Mouse (Mus musculus): ENCODE measurements around the gene Kcnh3.

The Kcnh3 gene

DNA sequence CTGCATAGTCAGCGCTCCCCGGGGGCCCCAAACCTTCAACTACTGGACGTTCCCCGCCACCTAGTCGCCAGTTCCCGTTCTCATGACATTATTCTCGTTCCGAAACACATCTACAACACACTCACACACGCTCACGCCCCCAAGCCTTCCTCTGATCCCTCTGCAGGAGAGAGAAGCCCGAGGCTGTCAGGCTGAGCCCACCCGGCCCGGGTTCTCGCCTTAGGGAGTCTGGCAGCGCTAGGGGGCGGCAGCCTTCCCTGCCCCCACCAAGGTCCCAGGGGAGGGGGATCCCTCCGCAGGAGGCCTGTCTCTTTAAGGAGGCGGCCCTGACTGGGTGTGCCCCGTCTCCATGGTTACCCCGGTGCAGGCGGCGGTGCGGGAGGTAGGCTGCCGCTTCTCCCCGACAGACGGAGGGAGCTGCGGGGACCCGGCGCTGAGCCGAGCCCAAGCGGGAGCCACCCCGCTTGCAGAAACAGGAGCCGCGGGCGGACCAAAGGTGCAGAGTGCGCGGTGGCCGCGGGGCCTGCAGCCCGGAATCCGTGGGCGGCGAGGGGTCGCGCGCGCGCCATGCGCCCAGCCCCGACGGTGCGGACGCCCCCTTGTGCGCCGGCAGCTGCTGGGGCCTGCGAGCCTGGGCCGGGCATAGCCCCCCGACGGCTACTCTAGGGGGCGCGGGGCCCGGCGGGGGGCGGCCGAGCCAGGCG lies at the start of gene Kcnh3:
Gene Kcnh3, plus strand, starts transcription at position 654 of the 704 bp plus-strand sequence.
- DNase-seq (ENCODE audit: low read depth, low spot score) = no peak

DNA sequence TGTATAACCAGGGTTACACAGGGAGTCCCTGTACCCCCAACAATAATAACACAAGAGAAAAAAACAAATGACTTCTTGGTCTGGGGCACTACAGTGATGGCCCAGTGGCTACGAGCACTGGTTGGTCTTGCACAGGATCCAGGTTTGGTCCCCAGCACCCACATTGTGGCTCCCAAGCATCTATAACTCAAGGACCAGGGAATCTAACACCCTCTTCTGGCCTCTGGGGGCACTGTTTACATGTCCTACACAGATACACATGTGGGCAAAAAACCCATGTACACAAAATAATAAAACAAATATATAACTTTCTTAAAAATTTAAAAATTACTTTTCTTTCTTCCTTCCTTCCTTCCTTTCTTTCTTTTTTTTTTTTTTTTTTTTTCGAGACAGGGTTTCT lies 45.0 kb upstream of the Kcnh3 start:
- no peak for DNase-seq (ENCODE audit: low read depth, low spot score)

DNA sequence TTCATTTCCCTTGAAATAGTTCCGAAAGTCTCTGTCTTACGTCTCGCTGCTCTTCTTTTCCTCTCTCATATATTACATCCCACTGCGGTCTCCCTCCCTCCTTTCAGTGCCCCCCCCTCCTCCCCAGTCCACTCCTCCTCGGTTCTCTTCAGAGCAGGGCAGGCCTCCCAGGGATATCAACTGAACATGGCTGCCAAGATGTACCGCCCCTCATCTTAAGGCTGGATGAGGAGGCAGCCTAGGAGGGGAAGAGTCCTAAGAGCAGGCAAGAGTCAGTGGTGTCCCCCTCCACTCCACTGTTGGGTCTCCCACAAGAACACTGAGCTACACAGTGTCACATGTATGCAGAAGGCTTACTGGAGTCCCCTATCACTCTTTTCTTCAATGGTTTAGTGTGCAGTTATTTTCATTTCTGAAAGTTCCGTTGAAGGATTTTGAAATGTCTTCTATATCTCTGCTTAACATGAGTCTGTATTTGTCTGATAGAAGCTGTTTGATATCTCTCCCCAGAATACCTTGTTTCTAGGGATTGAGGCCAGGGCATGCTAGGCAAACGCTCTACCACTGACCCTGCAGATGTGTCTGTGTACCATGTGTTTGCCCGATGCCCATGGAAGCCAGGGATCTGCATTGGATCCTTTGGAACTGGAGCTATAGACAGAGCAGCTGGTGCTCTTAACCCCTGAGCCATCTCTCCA lies 40.3 kb upstream of the Kcnh3 start:
- DNase-seq (ENCODE audit: low read depth, low spot score) = no peak

DNA sequence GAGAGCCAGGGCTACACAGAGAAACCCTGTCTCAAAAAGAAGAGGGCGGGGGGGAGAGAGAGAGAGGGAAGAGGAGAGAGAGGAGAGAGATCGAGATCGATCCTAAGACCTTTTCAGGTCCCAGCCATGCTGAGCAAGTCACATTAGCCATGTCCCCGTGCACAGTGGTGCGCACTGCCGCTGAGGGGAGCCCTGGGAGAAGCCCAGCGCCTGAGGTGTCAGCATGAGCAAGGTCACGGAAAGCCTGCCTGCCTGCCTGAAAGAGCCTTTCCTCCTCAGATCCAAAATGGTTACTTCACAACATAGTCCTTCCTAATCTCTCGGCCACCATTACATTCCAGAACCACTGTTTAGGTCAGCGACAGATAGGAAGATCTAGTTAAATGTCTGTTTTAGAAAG lies 30.3 kb upstream of the Kcnh3 start:
- DNase-seq (ENCODE audit: low read depth, low spot score) = no peak

DNA sequence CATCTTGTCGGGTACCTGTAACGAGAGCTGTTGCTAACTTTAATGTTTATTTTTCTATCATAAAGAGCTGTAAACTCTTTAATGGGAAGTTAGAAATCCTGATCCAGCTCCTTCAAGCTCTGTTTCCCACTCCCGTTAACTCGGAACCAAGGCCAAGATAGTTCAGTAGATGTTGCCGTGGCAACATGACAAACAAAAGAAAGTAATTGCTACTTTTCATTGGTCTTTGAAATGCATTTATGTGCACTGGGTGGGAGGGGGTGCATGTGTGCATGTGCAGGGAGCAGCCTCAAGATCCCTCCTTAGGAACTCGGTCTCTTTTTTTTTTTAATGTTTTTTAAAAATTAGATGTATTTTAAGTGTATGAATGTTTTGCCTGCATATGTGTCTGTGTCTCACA lies 29.6 kb upstream of the Kcnh3 start:
- no peak for DNase-seq (ENCODE audit: low read depth, low spot score)

DNA sequence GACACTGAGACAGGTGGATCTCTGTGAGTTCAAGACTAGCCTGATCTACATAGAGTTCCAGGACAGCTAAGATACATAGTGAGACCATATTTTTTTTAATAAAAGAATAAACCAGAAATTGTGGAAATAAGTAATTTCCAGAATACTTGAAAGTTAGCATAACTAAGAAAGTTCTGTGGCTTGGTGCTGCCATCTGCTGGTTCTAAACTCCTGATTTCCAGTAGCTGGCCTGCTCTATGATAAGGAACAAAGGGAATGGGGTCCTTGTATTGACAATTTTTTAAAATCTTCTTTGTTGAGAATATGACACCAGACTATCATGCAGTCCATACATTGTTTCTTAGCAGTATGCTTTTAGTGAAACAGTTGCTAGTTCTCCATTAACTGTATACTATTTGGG lies 25.9 kb upstream of the Kcnh3 start:
- no peak for DNase-seq (ENCODE audit: low read depth, low spot score)

DNA sequence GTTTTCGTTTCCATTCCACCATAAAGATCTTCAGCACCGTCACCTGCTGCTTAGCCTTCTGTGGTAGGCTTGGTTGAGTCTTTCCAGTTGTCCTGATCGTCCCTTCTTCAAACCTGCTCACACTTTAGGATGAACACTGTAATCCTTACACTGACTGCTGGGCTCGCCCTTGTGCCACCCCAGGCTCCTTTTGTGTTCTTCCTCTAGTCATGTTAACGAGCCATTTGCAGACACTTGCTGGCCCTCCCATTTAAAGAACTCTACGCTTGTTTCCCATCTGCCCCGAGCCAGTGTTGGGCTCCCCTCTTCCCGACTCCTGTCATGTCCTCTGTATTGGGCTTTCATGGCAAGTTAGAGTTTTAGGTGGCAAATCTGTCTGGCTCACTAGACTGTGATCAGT lies 18.7 kb upstream of the Kcnh3 start:
- no peak for DNase-seq (ENCODE audit: low read depth, low spot score)

DNA sequence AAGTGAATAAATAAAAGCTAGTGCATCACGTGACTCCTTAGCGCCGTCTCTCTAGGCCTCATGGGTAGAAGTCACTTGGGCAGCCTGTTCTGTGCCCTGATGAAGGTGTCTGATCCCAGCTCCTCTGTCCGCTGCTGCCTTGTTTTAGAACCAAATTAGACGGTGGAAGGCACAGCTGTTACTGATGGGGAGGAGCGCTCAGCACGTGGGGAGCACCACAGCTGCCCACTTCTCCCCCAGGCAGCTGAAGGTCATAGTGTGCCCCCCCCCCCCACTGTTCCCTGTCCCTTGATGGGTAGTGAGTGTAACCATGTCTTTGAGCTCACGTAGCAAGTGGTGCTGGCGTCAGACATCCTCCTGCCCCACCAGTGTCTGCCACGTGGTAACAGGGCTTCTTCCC lies 11.5 kb upstream of the Kcnh3 start:
- no peak for DNase-seq (ENCODE audit: low read depth, low spot score)

DNA sequence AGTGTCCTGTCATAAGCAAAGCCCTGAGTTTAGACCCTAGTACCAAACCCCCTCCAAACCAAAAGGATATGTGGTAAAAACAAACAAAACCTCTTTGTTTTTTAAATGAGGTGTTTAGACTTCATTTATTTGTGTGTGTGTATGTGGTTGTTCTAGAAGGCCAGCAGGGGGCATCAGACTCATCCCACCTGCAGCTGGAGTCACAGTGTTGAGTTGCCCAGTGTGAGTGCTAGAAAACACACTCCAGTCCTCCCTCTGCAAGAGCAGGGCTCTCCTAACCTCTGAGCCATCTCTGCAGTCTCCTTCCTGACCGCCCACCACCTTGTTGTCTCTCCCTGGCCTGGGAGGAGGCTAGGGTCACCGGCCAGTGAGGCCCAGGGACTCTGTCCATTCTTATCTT lies 9.7 kb upstream of the Kcnh3 start:
- DNase-seq (ENCODE audit: low read depth, low spot score) = no peak

DNA sequence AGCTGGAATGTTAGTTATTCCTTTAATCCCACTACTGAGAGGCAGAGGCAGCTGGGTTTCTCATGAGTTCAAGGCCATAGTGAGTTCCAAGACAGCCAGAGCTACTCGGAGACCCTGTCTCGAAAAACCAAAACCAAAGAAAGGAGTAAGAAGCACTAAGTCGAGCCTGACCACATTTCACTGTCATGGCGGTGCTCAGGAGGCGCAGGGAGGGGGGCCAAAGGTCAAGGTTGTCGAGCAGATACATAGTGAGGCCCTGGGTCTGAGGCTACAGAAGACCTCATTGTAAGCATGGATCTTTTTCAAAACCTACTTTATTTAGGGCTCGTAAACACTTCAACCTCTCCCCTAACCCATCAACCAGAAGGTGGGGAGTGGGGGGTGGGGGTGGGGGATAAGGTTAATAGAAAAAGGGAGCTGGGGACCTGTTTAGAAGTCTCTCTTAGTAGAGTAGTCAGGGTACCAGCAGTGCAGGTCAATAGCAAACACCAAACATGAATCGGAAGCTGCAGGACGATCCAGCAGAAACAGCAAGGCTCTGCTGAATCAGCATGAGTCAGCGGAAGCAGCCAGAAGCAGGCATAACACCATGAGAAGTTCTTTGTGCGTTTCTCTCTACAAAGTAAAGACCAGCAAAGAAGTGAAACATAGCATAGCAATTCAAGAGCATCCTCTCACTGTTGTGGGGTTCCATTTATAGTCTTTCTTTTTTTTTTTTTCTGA lies 8.8 kb upstream of the Kcnh3 start:
- no peak for DNase-seq (ENCODE audit: low read depth, low spot score)

DNA sequence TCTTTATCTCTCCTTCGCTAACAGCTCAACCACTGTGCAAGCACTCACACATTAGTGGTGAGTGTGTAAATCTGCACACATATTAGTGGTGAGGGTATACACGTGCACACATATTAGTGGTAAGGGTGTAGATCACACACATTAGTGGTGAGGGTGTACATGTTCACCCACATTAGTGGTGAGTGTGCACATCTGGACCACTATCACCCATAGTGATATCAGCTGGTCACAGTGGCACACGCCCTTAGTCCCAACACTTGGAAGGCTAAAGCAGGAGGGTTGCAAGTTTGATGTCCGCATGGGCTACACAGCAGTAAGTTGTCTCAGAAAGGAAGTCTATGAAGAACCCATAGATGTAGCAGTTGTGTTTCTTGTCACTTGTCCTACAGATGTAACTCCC lies 7.0 kb upstream of the Kcnh3 start:
- DNase-seq (ENCODE audit: low read depth, low spot score) = no peak

DNA sequence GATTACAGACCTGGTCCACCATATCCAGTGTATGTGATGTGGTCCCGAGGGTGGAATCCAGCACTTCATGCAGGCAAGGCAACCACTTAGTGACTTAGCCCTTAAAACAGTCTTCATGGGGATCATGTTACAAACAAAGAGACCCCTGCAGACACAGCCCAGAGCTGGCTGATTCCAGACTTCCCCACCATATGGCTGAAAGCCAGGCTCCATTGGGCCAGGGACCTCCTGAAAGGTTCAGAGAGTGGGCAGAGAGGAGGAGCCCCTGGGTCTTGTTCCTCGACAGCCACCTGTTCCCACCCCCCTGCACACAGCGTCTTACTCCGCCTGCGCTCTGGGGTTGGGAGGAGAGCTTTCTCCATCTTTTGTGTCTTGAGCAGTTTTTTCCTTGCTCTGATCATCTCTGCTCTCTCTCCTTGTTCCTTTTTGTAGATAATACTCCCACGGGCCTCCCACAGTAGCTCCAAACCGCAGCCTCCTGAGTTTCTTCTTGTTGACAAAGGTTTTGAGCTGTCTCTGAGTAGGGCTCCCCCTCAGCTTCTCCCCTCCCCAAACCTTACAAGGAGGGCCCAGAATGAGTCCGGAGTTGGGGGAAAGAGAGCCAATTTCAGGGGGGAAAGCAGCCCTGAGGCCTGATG lies 3.2 kb upstream of the Kcnh3 start:
- no peak for DNase-seq (ENCODE audit: low read depth, low spot score)

DNA sequence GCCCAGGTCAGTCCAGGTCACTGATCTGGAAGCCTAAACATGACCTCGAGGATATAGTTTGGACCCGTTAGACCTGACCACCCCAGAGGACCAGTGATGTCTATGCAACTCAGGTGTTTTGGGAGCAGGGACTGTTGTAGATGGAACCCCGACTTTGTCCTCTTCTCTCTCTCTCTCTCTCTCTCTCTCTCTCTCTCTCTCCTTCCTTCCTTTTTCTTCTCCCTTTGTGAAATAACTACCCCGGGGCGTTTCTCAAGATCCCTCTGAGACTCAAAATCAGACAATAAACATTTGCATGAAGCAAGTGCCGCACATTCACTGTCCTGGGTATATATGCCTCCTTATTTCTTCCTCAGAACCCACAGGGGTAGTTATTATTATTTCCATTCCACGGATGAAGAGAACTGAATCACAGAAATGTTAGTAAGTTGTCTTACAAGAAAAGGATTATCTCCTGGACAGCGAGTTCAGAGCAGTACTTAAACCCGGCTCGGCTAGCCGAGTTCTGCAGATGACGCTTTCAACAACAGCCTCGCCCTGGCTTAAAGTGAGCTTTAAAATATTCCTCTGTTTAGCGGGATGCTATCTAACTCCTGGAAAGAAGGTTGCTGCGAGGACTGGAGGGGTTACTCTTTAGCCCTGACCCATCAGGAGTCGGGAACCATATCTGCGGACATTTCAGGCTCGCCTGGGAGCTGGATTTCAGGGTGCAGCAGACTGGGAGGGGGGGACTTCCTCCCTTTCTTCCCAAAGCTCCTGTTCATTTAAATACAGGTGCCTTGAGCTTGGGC lies 1.7 kb upstream of the Kcnh3 start:
- no peak for DNase-seq (ENCODE audit: low read depth, low spot score)

DNA sequence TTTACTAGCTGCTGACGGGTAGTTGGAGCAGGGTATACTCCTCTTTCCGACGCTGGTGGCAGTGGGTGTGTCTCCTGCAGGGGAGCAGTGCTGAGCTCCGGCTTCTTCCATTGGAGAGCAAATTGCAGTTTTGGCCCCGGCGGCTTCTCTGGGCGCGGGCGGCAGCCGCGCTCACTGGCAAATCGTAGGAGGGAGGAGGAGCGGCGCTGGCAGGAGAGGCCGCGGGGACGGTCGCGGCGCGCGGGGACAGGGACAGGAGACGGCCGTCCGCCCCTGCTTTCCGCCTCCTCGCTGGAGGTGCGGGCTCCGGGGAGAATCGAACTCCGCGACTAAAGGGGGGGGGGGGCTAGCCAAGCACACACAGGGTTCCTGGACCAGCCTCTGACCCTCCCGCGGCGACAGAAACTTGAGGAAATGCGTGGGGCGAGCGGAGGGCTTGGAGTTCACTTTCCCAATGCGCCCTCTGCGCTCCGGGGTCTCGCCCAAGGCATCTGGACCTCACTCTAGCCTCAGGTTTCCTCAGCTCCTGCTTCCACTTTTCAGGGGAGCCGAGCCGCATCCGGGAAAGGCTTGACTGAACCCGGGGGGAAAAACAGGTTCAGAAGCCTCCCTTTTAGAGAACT lies 965 bp upstream of the Kcnh3 start:
- DNase-seq (ENCODE audit: low read depth, low spot score) = no peak

DNA sequence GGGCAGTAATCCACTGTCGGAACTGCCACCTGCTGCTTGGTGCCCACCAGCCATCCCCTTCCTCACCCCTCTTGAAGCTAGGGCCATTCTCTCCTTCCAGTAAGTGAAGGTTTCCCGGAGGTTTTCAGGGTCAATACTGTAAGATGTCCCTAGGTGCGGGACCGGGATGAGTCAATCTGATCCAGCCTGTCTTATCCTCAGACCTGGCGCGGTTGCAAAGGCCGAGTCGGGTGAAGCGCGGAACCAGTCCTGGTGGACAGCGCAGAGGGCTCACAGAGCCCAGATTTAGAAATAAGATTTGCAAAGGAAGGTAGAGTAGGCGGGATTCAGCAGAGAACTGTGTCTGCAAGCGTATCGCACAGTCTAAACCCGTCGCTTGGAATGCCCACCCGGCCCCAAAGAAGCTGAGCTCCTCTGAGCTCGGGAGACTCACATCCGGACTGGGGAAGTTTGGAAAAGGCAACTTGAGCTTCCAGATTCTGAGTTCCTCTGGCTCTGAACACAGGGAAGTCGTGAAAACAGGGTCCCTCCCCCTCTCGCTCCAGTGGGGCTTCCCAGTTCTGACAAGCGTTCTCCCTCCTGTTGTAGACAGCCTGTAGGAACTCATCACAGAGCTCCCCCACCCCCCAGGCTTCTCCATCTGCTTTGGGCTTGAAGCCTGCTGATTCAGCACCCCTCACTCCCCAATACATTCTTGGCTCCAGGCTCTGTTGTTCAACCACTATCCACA lies 585 bp downstream of the Kcnh3 start:
- DNase-seq (ENCODE audit: low read depth, low spot score) = no peak

DNA sequence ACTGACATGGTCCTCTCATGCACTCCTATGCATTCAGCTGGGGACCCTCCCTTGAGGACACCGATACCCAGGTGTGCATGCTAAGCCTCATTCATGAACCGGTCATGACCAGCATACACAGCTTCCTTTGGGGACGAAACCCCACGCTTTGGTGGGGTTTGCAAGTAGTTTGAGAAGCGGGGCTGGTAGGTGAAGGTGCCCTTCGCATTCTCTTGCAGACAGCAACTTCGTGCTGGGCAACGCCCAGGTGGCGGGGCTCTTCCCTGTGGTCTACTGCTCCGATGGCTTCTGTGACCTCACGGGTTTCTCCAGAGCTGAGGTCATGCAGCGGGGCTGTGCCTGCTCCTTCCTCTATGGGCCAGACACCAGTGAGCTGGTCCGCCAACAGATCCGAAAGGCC lies 1.4 kb downstream of the Kcnh3 start:
- DNase-seq (ENCODE audit: low read depth, low spot score) = no peak

DNA sequence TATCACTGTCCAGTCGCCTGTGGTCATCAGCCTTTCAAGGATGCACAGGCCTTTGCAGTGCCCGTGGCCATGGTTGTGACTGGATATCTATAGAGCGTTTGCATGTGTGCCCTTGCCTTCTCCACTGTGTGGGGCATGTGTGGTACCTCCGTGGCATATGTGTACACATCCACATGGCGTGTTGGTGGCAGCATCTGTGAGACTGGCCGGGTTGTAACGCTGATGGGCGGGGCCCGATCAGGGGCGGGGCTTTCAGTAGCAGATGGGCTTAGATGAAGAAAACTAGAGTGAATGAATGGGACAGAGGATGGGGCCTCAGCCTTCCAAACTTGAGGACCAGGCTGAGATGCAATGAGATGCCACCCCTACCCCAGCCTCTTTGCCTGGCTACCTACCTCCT lies 7.3 kb downstream of the Kcnh3 start:
- DNase-seq (ENCODE audit: low read depth, low spot score) = no peak

DNA sequence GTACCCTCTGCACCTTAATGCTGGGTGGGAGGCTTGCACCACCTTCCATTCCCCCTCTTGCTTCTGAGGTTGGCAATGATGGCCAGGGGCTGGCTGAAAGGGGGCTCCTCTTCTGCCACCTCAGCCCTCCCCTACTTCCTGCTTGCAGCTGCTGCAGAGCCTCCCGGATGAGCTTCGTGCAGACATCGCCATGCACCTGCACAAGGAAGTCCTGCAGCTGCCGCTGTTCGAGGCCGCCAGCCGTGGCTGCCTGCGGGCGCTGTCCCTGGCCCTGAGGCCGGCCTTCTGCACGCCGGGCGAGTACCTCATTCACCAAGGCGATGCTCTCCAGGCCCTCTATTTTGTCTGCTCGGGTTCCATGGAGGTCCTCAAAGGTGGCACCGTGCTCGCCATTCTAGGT lies 9.1 kb downstream of the Kcnh3 start:
- no peak for DNase-seq (ENCODE audit: low read depth, low spot score)

DNA sequence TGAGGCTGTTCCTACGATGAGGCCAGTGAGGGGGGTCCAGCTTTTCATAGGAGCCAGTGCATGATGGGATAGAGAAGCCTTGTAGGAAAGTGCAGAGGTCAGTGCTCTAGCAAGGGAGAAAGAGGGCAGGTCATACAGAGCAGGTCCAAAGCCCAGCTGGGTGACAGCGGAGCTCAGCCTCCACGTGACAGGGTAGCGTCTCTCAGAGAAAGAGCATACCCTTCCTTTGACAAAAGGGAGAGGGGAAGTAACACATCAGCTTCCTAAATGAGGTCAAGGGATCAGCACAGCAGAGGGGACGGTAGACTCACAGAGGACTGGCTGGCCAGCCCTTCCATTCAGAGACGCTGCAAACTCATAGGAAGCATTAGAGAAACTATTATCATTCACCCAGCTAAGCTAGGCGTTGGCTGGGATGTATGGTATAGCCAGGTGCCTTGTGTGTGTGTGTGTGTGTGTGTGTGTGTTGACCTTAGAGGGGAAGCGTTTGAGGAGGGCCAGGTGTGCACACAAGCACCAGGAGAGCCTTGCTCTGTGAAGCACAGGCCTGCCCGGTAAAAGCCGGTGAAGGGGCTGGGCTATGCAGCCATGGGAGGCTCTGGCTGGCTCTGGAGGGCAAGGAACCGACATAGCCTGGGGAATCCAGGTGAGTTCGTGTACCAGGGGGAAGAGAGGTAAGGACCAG lies 9.8 kb downstream of the Kcnh3 start:
- DNase-seq (ENCODE audit: low read depth, low spot score) = no peak

DNA sequence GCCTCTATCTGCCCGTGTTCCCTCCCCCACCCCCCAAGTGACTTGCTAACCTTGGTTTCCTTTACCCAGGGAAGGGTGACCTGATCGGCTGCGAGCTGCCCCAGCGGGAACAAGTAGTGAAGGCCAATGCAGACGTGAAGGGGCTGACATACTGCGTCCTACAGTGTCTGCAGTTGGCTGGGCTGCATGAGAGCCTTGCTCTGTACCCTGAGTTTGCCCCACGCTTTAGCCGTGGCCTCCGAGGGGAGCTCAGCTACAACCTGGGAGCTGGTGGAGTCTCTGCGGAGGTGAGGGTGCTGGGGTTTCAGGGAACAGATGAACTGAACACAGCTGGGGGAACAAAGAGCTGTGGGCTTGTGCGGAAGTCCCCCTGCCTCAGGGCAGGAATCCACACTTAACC lies 13.3 kb downstream of the Kcnh3 start:
- DNase-seq (ENCODE audit: low read depth, low spot score) = no peak

All from retina, postnatal 7 days (tissue).